Mouse (Mus musculus) heart, embryonic 10.5 days (tissue): ENCODE measurements at regions not wholly inside any gene's neighbourhood (a gene's known extent, or its start where the extent isn't known, plus 50 kb on each side); places are given as distances from the start of the nearest gene placed in this dataset.
A peak's percentile ranks its signal among the peaks of the same experiment; 100 is the strongest.

Experiments
- DNase-seq: peaks from one replicate; pipeline ENCODE4 v3.0.0-alpha.2; 2017; ENCODE audit warnings: low spot score
- H3K27ac ChIP-seq: fragments of 300-500 bp; sonication (generic); 2 replicates; pipeline ENCODE4 v1.5.1; 2016; ENCODE audit warnings: mild to moderate bottlenecking
- H3K27me3 ChIP-seq: fragments of 300-500 bp; sonication (generic); 2 replicates; pipeline ENCODE4 v1.6.1; 2016; ENCODE audit warnings: mild to moderate bottlenecking; ENCODE audit not compliant: poor library complexity, insufficient read depth, severe bottlenecking
- H3K36me3 ChIP-seq: fragments of 300-500 bp; sonication (generic); 2 replicates; pipeline ENCODE4 v1.6.1; 2016; ENCODE audit warnings: mild to moderate bottlenecking, moderate library complexity
- H3K4me1 ChIP-seq: fragments of 300-500 bp; sonication (generic); 2 replicates; pipeline ENCODE4 v1.6.1; 2016; ENCODE audit warnings: mild to moderate bottlenecking
- H3K4me3 ChIP-seq: fragments of 300-500 bp; sonication (generic); 2 replicates; pipeline ENCODE4 v1.5.1; 2016; ENCODE audit warnings: mild to moderate bottlenecking, moderate library complexity
- H3K9me3 ChIP-seq: fragments of 300-500 bp; sonication (generic); 2 replicates; pipeline ENCODE4 v1.6.1; 2016; ENCODE audit warnings: mild to moderate bottlenecking, moderate library complexity
- WGBS: fragments of 180-500 bp; shearing (Covaris S2); methylation state at CpG from one replicate; pipeline ENCODE4 v1.1.7; 2016; 5-methylcytosine and 5-hydroxymethylcytosine counted together

GRCm38 (mm10) chr3:128126664-128127063, 230.5 kb upstream of the Fam241a start:
- no peak overlapping the region for H3K27ac ChIP-seq
- 50% methylated on average over 3 of the region's 3 CpGs for WGBS
- no peaks in the 10 kb centered on the region for H3K9me3 ChIP-seq

GRCm38 (mm10) chr3:128122111-128122510, 226.0 kb upstream of the Fam241a start:
- Histone ChIP-seq H3K9me3 (no peaks in the 10 kb centered on the region), H3K4me3 (no peak overlapping the region), H3K27me3 (no peaks in the 10 kb centered on the region), H3K27ac (no peak overlapping the region), H3K4me1 (no peaks in the 10 kb centered on the region), H3K36me3 (no peaks in the 10 kb centered on the region)
- 76% methylated on average over 6 of the region's 6 CpGs for WGBS
- DNase-seq, result no peak

More at GRCm38 (mm10) chr3:128126664-128127063, 230.5 kb upstream of the Fam241a start:
- H3K4me3 ChIP-seq, result no peak overlapping the region
- no peaks in the 10 kb centered on the region for H3K27me3 ChIP-seq
- no peaks in the 10 kb centered on the region for H3K4me1 ChIP-seq
- no peak for DNase-seq
- H3K36me3 ChIP-seq, result no peaks in the 10 kb centered on the region

DNA sequence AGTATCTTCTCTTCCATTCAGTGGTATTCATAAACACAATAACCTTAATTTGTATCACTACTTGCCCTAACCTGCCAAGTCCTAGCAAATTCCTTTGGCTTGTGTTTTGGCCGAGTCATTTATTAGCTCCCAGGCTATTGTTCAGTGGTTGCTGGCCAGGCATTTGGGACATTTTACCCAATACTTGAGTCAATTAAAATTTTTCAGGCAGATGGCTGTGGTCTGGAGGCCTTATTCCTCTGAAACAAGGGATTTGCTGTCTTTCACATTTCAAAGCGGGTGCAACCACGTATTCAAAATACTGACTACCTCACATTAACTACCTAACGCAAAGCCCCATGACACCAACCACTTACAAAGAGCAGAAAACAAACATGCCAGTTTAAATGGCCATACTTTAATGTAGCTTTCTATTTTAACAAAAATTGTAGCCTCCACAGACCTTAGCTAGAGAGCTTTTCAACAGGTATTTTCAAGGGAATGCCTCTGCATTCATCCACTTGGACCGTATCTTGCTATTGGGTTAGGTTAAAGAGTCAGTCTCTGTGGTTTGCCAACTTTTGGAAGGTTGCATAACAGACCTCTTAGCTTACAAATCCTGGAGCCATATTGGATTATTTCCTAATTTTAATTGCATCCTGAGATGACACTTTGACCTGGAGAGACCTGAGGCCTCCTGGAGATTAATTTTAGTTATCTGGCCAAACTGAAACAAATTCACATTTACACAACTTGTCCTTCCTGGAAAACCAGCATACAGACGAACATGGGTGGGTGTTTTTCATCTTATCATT, 224.7 kb upstream of the Fam241a start:
- WGBS, result 83% methylated on average over 6 of the region's 6 CpGs

DNA sequence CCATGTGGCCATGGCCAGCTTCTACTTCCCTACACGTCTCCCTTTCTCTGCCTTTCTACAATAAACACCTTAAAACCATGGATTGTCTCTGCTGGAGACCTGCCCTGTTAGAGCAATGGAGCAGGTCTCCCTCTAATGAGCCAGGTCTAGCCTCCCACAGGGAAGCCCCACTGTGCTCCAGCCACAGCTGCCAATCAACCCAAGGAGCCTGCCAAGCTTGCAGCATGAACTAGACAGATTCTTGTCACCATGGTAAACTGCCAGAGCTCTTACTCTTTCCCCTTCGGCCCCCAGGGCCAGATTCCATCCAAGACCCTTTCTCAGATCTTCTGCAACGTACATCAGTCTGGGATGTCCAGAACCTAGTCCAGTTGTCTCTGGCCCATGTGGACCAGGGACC, 217.1 kb upstream of the Fam241a start:
- WGBS, result 56% methylated on average over 3 of the region's 3 CpGs
- peak; percentile 74 for DNase-seq
- Histone ChIP-seq H3K27ac (no peak overlapping the region), H3K4me3 (no peak overlapping the region), H3K27me3 (no peaks in the 10 kb centered on the region), H3K9me3 (no peaks in the 10 kb centered on the region), H3K36me3 (no peaks in the 10 kb centered on the region), H3K4me1 (peaks cover 2% of the 10 kb centered on the region; the same call in 1 of the 2 replicates)

More for the DNA sequence above, 224.7 kb upstream of the Fam241a start:
- H3K4me1 ChIP-seq, result no peaks in the 10 kb centered on the region
- no peak overlapping the region for H3K4me3 ChIP-seq
- H3K27me3 ChIP-seq, result no peaks in the 10 kb centered on the region
- H3K27ac ChIP-seq, result no peak overlapping the region
- no peak for DNase-seq
- H3K36me3 ChIP-seq, result no peaks in the 10 kb centered on the region
- no peaks in the 10 kb centered on the region for H3K9me3 ChIP-seq

- H3K27ac ChIP-seq, result no peak overlapping the region
- no peak overlapping the region for H3K4me3 ChIP-seq
- 77% methylated on average over 2 of the region's 2 CpGs for WGBS
- H3K9me3 ChIP-seq, result no peaks in the 10 kb centered on the region
- no peaks in the 10 kb centered on the region for H3K27me3 ChIP-seq
- H3K36me3 ChIP-seq, result no peaks in the 10 kb centered on the region
- DNase-seq, result no peak
- peaks cover 2% of the 10 kb centered on the region; the same call in 1 of the 2 replicates for H3K4me1 ChIP-seq
These were observed 214.3 kb upstream of the Fam241a start for GRCm38 (mm10) chr3:128110406-128110805.

GRCm38 (mm10) chr3:128104516-128104915, 208.4 kb upstream of the Fam241a start:
- Histone ChIP-seq H3K27me3 (no peaks in the 10 kb centered on the region), H3K36me3 (no peaks in the 10 kb centered on the region)

GRCm38 (mm10) chr3:128093046-128093445, 196.9 kb upstream of the Fam241a start:
- Histone ChIP-seq H3K36me3 (no peaks in the 10 kb centered on the region), H3K27me3 (no peaks in the 10 kb centered on the region), H3K4me1 (peaks cover 10% of the 10 kb centered on the region; the same call in 1 of the 2 replicates)

More at GRCm38 (mm10) chr3:128104516-128104915, 208.4 kb upstream of the Fam241a start:
- no peak for DNase-seq
- H3K27ac ChIP-seq, result no peak overlapping the region
- 85% methylated on average over 6 of the region's 6 CpGs for WGBS
- H3K9me3 ChIP-seq, result no peaks in the 10 kb centered on the region
- no peak overlapping the region for H3K4me3 ChIP-seq
- no peaks in the 10 kb centered on the region for H3K4me1 ChIP-seq

DNA sequence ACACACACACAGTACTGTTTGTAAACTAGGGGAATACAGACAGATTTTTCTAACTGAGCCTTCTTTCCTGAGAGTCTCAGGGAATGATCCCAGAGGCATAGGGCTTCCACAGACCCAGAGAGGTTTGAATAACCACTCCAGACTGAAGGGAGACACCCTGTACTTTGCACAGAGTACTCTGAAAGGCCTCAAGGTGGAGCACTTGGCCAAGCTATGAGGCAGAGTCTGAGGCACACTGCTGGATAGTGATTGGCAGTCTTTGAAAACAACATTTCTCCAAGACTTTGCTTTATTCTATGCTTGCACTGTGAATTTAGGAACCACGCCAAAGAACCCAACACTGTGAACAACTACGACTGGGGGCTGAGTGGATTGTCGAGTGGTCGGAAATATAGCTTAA, 192.1 kb upstream of the Fam241a start:
- H3K27me3 ChIP-seq, result no peaks in the 10 kb centered on the region
- 44% methylated on average over 4 of the region's 4 CpGs for WGBS
- peak; percentile 79 for DNase-seq
- no peak overlapping the region for H3K27ac ChIP-seq
- H3K4me3 ChIP-seq, result no peak overlapping the region
- H3K36me3 ChIP-seq, result no peaks in the 10 kb centered on the region
- H3K9me3 ChIP-seq, result no peaks in the 10 kb centered on the region
- no peaks in the 10 kb centered on the region for H3K4me1 ChIP-seq

More at GRCm38 (mm10) chr3:128093046-128093445, 196.9 kb upstream of the Fam241a start:
- Histone ChIP-seq H3K9me3 (no peaks in the 10 kb centered on the region), H3K4me3 (no peak overlapping the region), H3K27ac (no peak overlapping the region)
- DNase-seq, result no peak

GRCm38 (mm10) chr3:128087163-128087562, 191.0 kb upstream of the Fam241a start:
- H3K27ac ChIP-seq, result no peak overlapping the region

GRCm38 (mm10) chr3:128082463-128082862, 186.3 kb upstream of the Fam241a start:
- Histone ChIP-seq H3K4me3 (no peak overlapping the region), H3K27me3 (no peaks in the 10 kb centered on the region), H3K36me3 (no peaks in the 10 kb centered on the region), H3K9me3 (no peaks in the 10 kb centered on the region), H3K4me1 (no peaks in the 10 kb centered on the region), H3K27ac (no peak overlapping the region)
- WGBS, result 67% methylated on average over 6 of the region's 6 CpGs
- no peak for DNase-seq

More at GRCm38 (mm10) chr3:128087163-128087562, 191.0 kb upstream of the Fam241a start:
- Histone ChIP-seq H3K36me3 (no peaks in the 10 kb centered on the region), H3K4me3 (no peak overlapping the region), H3K9me3 (no peaks in the 10 kb centered on the region), H3K27me3 (no peaks in the 10 kb centered on the region), H3K4me1 (no peaks in the 10 kb centered on the region)
- WGBS, result 77% methylated on average over 10 of the region's 10 CpGs
- no peak for DNase-seq

DNA sequence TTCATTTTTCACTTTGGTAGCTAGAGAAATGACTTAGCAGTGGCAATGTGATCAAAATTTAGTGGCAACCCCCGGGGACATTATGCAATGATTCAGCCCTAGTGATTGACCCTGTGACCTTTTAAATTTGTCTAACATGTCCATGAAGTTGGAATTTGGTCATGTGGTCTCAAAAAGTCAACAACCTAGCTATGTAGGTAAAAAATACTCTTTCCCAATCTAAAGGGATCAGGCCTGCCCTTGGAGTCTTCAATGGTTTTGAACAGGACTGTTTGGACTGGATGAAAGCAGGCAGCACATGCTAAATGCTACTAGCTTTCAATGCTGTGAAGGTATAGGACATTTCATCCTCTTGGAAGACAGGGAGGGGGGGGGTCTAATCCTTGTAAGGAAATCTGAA, 185.3 kb upstream of the Fam241a start:
- Histone ChIP-seq H3K27ac (no peak overlapping the region), H3K9me3 (no peaks in the 10 kb centered on the region), H3K4me1 (no peaks in the 10 kb centered on the region), H3K36me3 (no peaks in the 10 kb centered on the region), H3K27me3 (no peaks in the 10 kb centered on the region), H3K4me3 (no peak overlapping the region)
- 82% methylated on average over 1 of the region's 1 CpGs for WGBS
- DNase-seq, result no peak

GRCm38 (mm10) chr3:128067861-128068260, 171.7 kb upstream of the Fam241a start:
- no peak overlapping the region for H3K27ac ChIP-seq
- H3K36me3 ChIP-seq, result no peaks in the 10 kb centered on the region
- no peak overlapping the region for H3K4me3 ChIP-seq
- H3K9me3 ChIP-seq, result no peaks in the 10 kb centered on the region
- no peaks in the 10 kb centered on the region for H3K4me1 ChIP-seq
- DNase-seq, result no peak
- no peaks in the 10 kb centered on the region for H3K27me3 ChIP-seq
- 72% methylated on average over 4 of the region's 4 CpGs for WGBS

DNA sequence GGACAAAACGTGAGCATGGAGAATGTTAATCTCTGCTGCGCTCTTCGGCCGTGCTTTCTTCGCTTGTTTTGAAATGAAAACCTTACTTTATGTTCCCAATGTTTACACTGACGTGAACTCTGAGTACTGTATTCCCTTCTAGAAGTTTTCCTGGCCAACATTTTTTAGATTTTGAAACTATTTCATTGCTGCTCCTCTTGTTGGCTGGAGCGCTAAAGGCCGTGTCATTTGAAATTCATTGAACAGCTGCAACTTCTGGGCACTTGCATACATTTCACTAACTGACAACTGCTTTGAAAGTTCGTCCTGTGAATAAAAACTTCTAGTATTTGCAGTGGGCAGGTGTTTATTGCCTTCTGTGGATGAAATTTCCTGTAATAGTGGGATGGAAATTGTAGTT, 157.9 kb upstream of the Fam241a start:
- no peak for DNase-seq
- 85% methylated on average over 9 of the region's 9 CpGs for WGBS
- Histone ChIP-seq H3K27me3 (no peaks in the 10 kb centered on the region), H3K27ac (no peak overlapping the region), H3K4me1 (0 out of 2 replicates have a peak, but pooled peaks cover 3% of the 10 kb centered on the region), H3K9me3 (no peaks in the 10 kb centered on the region), H3K36me3 (no peaks in the 10 kb centered on the region), H3K4me3 (no peak overlapping the region)
